Mouse (Mus musculus): Measurements from ENCODE around the gene Bmt2.

DNA sequence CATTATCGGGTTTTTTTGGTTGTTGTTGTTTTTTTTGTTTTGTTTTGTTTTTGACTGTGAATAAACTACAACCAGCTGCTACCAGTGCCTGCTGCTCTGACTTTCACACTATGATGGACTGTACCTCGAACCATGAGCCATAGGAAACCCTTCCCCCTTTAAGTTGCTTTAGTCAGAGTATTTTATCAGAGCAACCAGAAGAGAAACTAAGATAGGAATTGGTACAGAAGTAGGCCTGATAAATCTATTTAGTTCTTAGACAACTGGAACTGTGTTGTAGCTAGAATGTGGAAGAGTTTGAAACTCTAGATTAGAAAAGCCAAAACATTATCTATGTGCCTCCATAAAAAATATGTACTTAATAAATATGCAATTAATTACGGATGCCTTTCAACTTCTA, 25.5 kb downstream of the Bmt2 start:
- TF ChIP-seq CTCF (IDR thresholded peaks at IDR 0.05; ENCODE audit: low read depth, low read length) (no peak), POLR2A (IDR thresholded peaks at IDR 0.05; ENCODE audit: borderline replicate concordance, low read depth, low read length) (no peak)

Measured in bone marrow macrophage, adult 2 months (primary cell).